Mouse (Mus musculus) CD4-positive, CD25-positive, alpha-beta regulatory T cell, adult 2 months (primary cell): ENCODE data around the gene Nmrk2.
A peak's percentile ranks its signal among the peaks of the same experiment; 100 is the strongest.

Experiments
- DNase-seq: peaks from one replicate; pipeline ENCODE4 v3.0.0-alpha.2; 2012; ENCODE audit warnings: low read depth, low spot score

Gene Nmrk2

DNA sequence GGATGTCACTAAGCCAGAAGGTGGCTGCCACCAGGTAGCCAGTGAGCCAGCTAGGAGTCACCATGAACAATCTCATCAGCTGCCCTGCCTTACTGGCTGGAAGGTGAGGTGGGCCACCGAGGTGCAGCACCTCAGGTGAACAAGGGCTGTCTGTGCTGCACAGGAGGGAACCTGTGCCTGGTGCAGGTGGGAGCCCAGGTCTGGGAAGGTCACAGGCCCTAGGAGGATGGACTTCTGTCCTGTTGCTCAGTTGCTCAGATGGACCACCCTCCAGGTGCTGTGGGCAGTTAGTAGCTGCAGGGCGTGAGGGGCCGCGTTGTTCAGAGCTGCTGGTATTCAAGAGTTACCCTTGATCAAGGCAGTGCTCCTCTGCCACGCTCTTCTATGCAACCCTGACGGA, 15.0 kb upstream of the Nmrk2 start:
- DNase-seq = no peak

DNA sequence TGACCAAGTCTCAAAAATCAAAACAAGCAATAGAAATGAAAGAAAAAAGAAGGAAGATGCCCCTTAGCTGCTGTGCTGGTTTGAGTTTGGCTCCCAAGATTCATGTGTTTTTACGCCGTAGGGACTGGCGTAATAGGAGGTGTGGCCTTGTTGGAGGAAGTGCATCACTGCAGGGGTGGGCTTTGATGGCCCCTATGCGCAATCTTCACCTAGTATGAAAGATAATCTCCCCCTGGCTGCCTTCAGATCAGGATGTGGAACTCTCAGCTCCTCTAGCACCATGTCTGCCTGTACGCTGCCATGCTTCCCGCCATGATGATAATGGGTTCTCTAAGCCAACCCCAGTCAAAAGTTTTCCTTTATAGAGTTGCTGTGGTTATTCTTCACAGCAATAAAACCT, 14.4 kb upstream of the Nmrk2 start:
- no peak for DNase-seq

DNA sequence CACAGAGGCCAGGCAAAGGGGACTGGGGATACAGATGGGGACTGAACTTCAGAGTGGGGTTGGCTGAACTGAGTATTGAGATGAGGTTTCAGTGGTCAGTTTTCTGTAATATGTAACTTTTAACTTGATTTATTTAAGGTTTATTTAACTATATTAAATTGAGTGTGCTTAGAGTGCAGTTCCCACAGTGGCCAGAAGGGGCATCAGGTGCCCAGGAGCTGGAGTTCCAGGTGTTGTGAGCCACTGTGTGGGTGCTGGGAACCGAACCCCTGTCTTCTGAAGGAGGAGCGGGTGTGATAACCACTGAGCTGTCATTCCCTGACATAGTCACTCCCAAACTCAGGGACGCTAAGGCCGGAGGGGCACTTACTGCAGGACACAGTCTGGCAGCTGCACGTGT, 8.3 kb upstream of the Nmrk2 start:
- DNase-seq = peak; percentile 26

DNA sequence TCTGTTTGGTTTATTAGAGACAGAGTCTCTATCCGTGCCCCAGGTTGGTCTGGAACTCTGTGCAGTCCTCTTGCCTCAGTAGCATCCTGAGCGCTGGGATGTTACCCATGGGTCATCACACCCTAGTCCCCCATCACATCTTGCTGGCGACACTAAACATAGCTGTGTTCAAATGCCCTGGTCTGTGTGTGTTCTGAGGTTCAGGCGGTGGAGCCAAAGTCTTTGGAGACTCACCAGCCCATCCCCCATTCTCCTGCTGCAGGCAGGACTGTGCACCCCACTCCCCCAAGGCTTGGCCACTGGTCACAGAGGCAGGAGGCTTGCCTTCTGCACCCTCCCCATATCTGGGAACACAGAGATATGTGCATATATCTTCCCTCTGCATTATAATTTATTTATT, 2.3 kb upstream of the Nmrk2 start:
- DNase-seq = no peak

DNA sequence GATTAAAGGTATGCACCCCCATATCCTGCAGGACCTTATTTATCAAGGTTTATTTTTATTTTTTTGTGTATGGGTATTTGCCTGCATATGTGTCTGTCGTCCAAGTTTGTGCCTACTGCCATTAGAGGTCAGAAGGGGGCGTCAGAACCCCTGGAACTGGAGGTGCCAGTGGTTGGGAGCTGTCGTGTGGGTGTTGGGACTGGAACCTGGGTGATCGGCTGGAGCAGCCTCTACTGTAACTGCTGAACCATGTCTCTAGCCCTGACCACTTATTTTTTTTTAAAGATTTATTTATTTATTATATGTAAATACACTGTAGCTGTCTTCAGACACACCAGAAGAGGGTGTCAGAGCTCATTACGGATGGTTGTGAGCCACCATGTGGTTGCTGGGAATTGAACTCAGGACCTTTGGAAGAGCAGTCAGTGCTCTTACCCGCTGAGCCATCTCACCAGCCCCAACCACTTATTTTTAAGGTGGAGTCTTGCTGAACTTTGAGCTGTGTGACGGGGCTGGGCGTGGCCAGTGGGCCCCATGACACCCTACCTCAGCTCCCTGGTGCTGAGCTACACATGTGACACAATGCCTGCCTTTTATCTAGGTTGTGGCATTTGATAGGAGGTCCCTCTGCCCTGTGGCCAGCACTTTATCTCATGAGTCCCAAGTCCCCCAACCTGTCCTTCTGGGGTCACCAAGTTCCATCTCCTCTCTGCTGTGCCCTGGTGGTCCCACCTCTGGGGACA, 1.3 kb upstream of the Nmrk2 start:
- peak; percentile 39 for DNase-seq

DNA sequence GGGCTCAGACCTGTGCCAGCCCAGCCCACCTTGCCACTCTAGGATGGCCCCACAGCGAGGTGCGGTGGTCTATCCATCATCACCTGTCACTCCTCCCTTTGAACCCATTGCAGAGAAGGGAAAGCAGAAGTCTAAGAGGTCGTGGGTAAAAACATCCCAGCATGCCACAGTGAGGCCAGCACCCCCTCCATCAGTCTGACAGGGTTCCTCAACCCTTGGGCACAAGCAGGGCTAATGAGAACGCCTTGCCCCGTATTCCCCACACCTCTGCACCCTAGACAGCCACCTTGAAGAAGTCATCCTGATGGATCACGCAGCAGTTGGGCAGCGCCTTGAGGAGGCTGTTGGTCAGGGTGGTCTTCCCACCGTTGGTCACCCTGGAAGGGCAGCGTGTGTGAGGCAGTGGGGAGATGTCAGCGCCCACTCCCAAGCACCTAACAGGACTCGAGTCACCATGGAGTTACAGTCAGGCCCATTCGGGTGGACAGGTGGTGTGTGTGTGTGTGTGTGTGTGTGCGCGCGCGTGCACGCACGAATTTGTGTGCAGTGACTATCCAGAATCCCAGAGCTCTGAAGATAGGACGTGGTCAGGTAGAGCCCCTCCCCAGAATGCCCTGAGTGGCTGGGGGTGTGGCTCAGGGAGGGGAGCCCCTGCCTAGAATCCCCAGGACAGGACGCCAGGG, 1.1 kb downstream of the Nmrk2 start:
- no peak for DNase-seq

DNA sequence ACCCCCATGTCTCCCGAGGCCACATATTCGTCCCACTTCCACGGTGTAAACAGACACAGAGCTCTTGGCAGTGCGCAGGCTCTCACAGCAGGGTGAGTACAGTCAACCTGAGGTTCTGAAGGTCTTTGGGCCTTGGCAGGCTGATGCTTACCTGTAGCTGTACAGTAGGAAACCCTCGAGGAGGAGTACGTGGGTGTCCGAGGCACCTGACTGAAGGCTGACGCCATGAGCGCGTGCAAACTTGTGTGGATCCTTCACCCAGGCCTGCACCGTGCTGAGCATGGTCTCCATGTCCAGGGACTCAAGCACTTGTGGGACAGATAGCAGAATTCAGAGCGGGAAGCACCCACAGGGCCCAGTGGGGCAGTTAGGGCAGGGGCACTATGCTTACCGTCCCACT, 1.7 kb downstream of the Nmrk2 start:
- DNase-seq = no peak

DNA sequence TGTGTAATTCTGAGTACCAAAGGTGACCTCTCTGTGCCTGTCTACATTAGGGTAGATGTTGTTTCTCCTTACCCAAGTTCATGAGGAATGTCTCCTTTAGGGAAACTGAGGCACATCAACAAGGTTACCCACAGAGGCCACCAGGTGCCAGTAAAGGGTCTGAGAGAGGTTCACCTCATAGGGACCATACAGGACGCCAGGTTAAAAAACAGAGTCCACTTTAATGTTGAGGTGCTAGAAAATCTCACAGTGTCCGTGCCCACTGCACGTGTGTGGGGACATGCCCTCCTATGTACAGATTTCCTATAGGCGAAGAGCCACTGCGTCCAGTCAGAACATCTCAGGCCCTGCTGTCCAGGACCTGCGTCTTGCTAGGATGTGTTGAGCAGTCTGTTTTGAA, 2.9 kb downstream of the Nmrk2 start:
- DNase-seq = no peak

DNA sequence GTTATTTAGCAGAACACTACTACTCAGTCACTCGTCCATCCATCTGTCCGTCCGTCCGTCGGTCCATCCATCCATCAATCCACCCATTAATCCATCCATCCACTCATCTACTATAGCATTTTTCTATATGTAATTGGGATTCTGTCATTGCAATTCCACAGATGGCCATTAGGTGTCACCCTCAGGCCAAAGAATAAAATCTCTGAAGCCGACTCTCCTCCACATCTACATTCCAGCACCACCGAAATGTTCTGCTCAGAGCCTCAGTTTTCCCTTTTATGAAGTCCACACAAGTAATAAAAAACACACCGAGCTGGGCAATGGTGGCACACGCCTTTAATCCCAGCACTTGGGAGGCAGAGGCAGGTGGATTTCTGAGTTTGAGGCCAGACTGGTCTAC, 3.6 kb downstream of the Nmrk2 start:
- DNase-seq = peak; percentile 84

DNA sequence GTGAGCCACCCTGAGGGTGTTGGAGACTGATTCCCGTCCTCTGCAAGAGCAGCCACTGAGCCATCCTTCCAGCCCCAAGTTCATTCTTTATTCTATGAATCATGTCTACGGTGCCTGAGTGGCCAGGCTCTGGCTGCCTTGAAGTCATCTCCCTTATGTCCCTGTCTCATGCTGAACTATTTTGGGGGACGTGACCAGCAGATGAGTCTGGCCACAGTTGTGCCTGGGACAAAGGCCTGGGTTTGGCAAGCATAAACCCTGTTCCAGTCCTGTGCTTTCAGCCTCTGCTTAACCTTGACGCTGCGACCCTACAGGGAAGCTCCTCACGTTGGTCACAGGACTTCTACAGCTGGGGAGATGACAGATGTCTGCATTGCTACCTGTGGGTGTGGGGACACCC, 4.5 kb downstream of the Nmrk2 start:
- no peak for DNase-seq

DNA sequence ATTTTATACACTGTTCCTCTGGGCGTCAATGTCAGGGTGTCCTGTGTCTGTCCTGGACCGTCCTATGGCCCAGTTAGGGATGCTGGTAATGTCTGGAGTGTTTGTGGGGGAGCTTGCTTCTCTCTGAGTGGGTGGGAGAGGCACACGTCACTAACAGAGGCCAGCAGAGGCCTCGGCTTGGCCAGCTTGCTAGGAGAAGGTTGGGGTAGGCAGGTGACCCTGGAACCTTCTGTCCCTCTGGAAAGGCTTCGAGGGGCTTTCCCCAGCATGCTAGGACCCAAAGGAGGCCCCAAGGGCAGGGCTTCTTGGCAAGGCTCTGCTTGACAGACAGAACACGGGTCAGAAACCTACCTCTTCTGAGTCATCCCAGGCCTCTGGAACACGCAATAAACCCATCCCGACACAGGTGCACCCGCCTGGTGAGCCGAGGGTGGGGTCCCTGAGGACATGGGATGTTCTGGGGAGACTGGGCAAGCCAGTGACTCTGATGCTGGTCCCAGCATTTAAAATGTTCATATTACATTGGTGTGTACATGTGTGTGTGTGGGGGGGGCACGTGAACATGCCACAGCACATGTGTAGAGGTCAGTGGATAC, 5.3 kb downstream of the Nmrk2 start:
- DNase-seq = no peak

DNA sequence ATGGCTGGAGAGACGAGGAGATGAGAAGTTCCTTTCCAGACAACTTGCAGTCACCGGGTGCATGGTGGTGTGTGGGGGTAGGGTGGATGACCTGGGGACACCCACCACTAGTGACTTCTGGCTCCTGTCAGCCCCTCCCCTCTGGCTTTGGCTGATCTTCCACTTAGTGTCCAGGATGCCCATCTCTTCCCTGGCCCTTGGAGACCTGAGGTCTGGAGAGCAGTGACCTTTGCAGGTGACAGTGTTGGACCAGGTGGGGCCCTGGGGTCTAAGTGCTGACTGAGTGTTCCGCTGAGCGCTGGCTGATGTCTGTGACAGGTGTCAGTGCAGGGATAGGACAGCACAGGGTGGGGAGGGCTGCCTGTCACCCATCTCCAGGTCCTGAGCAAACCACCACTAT, 6.6 kb downstream of the Nmrk2 start:
- DNase-seq = peak; percentile 19

DNA sequence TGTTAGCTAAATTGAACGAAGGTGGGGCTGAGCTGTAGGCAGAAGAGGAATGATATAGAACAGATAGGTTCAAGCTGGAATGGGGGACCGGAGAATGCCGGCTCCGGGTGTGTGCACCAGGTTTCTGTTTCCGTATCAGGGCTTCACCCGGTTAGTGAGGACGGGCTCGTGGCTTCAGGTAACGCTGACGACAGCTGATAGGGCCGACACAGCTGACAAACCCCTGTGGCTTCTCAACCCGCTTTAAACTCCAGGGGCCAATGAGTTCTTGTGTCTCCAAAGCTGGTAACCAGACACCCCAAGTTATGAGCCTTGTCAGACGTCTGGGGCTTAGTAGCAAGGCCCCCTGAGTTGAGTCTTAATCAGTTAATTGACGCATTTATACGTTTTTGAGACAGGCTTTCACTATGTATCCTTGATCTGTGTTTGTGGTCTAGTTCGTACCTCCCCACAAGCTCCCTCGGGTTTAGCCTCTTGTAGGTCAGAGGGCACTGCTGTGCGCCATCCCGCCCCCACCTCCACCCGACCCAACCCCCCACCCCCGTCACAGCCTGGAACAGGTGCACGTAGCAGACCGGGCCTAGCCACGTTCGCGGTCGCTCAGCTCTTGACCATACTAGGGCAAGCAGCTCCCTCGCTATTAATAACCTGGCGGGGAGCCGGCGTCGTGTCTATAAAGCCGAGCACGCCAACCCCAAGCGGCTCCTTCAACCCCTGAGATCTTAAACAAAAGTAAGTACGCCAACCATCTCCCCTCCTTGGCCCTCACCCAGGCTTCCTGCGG, 7.7 kb downstream of the Nmrk2 start:
- DNase-seq = peak; percentile 77

DNA sequence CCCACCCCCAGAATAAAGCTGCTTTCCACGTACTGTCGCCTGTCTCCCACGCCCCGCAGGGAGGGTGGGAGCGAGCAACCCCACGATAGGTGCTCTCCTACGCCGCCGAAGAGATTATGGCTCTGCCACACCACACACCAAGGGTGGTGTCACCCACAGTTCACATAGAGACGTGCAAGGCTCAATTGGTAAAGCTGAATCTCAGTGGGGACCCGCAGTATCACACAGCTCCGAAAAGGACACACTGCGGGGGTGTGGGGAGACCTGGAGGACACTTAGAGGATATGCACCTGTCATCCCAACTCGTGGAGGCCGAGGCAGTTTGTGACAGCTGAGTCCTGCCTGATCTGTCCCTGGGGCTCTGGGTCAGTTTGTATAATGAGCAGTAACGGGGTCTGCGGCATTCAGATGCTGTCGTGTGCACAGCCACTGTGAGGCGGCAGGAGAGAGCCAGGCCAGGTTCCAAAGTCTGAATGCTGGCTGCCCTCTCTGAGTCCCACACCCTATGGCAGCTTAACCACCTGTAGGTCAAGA, 8.8 kb downstream of the Nmrk2 start:
- DNase-seq = no peak

DNA sequence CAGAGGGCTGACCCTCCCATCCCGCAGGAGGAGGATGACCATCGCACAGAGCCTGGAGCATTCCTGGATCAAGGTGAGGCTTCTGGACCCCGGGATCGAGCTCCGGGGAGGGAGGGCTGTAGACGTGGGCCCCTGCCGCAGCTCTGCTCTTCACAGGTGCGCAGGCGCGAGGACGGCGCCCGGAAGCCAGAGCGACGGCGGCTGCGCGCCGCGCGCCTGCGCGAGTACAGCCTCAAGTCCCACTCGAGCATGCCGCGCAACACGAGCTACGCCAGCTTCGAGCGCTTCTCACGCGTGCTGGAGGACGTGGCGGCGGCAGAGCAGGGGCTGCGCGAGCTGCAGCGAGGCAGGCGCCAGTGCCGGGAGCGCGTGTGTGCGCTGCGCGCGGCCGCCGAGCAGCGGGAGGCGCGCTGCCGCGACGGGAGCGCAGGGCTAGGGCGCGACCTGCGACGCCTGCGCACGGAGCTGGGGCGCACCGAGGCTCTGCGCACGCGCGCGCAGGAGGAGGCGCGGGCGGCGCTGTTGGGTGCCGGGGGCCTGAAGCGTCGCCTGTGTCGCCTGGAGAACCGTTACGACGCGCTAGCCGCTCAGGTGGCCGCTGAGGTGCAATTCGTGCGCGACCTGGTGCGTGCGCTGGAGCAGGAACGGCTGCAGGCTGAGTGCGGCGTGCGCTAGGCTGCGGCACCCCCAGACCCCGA, 9.4 kb downstream of the Nmrk2 start:
- peak; percentile 95 for DNase-seq

DNA sequence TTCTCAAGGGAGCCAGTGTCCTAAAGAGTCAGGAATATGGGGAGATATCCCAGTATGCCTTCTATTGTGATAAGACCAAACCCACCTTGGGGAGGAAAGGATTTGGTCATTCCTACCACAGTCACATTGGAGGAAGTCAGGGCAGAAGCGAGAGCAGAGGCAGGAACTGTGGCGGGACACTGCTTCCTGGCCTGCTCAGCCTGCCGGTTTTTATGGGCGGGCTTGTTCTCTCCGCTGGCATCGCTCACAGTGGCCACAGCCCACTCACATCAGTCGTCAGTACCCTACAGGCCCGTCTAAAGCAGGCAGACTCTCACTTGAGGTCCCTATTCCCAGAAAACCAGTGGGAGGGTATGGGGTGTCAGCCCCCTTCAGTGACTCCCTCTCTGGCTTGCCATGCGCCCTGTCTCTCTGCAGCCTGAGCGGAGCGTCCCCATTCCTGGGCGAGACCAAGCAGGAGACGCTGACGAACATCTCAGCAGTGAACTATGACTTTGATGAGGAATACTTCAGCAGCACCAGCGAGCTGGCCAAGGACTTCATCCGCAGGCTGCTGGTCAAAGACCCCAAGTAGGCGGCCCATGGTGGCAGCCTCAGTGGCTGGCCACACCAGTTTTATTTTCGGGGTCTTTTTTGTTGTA, 10.4 kb downstream of the Nmrk2 start:
- peak; percentile 20 for DNase-seq

DNA sequence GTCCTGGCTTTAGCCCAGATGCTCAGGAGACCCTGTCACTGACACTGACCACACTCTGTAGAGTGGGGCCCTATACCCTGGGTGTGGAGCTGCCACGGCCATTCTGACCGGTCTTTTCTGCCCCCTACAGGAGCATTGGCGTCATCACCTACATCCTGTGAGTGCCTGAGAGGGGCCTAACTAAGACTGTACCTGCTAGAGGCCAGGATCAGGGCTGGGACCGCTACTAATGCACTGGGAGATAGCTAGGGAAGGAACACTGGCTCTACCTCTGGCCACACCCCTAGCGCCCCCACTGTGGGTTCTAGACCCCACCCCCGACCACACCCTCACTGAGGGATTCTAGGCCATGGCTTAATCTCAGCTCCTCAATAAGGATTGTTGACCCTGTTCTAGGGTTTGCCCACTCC, 10.9 kb downstream of the Nmrk2 start:
- peak; percentile 44 for DNase-seq

DNA sequence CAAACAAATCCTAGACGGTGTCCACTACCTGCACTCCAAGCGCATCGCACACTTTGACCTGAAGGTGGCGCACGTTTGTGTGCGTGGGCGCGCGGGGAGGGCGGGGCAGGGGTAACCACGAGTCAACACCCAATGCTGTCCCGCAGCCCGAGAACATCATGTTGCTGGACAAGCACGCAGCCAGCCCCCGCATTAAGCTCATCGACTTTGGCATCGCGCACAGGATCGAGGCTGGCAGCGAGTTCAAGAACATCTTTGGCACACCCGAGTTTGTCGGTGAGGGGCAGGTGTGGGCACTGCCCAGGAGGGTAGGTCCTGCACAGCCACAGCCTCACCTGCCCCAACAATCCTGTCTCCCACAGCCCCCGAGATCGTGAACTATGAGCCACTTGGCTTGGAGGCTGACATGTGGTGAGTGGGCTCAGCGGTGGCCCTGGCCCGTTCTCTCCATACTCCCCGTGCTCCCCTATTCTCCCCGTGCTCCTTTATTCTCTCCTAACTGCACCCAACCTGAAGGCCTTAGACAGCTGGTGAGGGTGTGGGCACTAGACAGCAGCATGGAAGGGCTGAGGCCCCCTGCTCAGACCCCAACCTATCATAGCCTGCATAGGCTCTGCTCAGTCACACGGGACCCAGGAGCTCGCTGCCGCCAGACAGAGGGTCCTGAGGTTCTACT, 11.5 kb downstream of the Nmrk2 start:
- DNase-seq = peak; percentile 59

DNA sequence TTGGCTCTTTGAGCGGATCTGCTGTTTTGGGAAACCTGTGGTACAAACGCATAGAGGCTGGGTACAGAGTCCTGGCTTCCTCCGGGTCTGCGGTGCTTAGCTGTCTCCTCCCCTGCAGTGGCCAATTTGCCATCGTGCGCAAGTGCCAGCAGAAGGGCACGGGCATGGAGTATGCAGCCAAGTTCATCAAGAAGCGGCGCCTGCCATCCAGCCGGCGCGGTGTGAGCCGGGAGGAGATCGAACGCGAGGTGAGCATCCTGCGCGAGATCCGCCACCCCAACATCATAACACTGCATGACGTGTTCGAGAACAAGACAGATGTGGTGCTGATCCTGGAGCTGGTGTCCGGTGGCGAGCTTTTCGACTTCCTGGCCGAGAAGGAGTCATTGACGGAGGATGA, 12.0 kb downstream of the Nmrk2 start:
- no peak for DNase-seq

DNA sequence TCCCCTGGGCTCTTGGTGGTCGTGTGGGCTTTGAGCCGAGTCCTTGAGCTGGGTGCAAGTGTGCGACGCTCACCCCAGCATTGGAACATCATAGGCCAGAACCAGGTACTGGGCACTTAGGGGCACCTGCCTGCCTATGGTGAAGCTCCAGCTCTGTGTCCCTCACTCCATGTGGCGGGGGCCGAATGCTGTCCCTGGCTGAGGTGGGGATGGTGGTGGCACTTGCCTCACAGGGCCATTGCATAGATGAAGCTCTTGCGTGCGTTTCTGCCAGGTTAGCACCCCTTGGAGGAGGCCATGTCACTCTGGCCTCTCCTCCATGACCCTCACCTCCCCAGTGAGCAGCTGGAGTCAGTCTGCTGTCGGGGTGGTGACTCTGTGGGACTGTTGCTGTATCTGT, 14.7 kb downstream of the Nmrk2 start:
- no peak for DNase-seq
